Mouse (Mus musculus): Measurements from ENCODE around the gene Gm14151. TPM values are rescaled to one million over a fixed set of nuclear protein-coding genes. Genes with fewer than 3 reads are reported as not detected.
"Not testable (repeated sequence)": the region's sequence is repeated elsewhere in the genome, so short reads cannot be mapped to it uniquely, and the experiment has no call there.

The Gm14151 gene
- total RNA-seq (2021) = not detected
- long read RNA-seq, experiment 1 = 0 reads
- long read RNA-seq, experiment 2 = 0 reads

DNA sequence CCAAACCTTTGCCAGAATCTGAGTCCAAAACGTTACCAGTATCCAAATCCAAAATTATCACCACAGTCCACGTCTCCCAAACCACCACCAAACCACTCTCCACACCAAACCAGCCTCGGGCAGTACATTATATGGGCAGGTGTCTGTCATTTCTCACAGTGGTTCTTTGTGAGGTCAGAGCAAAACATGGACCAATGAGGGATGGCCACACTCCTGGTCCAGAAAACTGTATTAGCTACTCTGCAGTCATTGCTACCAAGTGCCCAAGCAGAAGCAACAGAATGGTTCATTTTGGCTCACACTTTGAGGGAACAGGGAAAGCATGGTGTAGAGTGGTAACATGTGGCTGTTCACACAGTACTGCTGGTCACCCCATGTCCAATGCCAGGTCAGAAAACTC is at the start of gene Gm14151:
Gene Gm14151 (minus strand): TSS at position 101 of the 400 bp plus-strand sequence.
- DNase-seq = not testable (repeated sequence)

DNA sequence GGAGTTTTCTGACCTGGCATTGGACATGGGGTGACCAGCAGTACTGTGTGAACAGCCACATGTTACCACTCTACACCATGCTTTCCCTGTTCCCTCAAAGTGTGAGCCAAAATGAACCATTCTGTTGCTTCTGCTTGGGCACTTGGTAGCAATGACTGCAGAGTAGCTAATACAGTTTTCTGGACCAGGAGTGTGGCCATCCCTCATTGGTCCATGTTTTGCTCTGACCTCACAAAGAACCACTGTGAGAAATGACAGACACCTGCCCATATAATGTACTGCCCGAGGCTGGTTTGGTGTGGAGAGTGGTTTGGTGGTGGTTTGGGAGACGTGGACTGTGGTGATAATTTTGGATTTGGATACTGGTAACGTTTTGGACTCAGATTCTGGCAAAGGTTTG is 5.8 kb upstream of the Gm14151 start, which contains the start of gene Gm14147:
Gene Gm14147 (plus strand): TSS at position 301 of the 400 bp plus-strand sequence.
- DNase-seq = not testable (repeated sequence)

DNA sequence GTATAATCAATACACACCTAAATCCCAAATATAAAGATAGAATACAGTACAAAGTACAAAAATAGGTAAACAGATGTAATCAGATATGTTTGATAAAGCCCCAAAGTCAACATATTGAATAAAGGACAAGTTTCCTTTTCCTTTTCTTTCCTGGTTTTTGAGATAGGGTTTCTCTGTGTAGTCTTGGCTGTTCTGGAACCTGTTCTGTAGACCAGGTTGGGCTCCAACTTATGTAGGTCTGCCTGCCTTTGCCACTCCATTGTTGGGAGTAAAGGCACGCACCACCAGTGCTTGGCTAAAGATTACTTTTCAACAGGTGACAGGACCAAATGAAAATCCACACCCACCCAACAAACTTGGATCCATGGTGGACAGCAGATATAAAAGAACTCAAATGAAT is 35.5 kb downstream of the Gm14151 start:
- no peak for DNase-seq

DNA sequence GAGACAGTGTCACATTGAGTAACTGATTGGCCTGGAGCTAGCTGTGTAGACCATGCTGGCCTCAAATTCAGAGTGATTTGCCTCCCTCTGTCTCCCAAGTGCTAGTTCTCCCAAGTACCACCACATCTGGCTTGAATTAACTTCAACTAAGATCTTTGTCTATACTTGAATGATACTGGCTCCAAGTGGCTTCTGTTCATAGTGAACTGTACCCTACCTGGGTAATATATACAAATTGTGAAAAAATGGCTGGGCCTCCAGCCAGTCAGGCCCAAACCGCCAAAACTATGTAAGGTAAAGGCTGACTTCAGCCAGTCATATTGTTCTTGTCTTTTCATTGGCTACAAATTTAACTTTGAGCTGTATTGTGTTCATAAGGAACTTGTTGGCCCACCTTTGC is 51.7 kb downstream of the Gm14151 start:
- DNase-seq = no peak

DNA sequence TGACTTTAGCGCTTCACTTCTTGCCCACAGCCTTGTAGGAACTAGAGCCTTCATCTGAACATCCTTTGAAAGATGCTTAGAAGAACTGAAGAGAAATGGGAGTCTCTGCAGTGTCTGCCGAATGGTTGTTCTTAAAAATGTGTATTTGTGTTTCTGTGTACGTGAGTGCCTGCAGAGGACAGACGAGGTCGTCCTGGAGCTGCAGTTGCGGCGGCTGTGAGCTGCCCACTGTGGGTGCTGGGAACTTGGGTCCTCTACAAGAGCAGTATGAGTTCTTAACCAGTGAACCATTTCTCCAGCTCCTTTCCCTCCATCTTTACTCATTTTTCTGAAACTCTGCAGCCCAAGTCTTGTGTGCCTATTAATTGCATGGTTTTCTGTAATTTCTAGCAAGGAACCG is 52.4 kb downstream of the Gm14151 start:
- no peak for DNase-seq

DNA sequence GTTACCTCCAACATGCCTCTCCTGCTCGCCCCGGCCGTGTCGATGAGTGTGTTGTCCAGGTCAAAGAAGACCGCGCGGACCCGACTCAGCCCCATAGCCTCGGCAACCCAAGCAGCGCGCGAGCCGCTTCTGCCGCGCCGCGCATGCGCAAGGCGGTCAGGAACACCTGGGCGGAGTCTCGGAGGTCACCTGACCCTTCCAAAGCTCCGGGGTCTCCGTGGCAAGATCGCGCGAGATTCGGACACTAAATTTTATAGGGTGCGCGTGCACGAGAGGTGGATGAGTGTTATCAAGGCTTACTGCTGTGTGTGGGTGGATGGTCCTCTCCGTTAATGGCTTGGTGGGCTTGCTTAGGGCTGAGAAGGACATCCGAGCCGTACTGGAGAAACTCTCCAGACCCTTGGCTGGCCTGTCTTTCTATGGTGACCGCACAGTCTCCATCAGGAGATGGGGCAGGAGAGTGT is 52.9 kb downstream of the Gm14151 start, which contains the start of the genes Ninl and Nanp:
Gene Ninl (minus strand): TSS at position 151 of the 464 bp plus-strand sequence.
Gene Nanp (minus strand): TSS at position 167 of the 464 bp plus-strand sequence.
- peak; percentile 94 to 95 for DNase-seq

DNA sequence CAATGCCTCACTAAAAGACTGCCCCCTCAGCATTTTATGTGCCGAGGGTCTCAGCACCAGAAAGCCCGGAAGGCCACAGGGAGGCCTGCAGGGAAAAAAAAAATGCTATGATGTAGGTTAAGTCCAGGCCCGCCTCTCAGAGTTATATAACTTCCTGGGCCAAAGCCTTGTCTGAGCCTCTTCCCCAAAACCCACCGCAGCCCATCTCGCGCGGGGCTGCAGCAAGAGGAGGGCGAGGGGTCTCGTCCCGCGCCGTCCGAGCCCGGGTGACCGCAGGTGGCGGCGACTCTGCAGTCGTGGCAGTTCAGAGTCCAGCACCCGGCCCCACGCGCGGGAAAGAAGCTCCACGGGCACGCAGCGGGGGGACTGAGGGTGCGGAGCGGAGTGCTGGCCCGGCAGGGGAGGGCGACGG is 53.3 kb downstream of the Gm14151 start:
- DNase-seq = no peak

DNA sequence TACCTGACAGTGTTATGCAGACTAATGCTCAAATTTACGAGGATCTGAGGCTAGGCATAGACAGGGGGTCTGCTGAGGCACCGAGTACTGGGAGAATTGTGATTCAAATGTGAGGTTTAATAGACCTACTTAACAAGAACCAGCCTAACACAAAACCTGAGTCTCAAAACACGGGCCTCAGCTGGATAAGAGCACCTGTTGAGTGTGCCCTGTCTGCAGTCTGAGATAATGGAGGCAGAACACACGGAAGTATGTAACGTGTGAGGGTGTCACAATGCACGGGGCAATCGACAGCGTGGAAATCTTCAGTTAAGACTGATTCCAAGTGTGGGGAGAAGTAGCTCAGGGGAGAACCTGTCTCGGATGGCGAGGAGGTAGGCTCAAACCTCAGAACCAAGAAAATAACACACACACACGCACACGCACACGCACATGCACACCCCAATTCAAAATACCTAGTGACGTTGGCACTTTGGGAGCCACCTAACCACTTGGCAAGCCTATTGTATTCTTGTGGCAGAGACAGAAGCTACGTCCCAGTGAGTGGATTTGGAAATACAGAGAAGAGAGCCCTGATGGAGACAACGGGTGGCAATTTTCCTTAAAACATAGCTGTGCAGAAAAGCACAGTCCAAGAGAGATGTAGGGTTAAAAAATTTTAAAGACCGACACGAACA is 54.1 kb downstream of the Gm14151 start:
- no peak for DNase-seq

DNA sequence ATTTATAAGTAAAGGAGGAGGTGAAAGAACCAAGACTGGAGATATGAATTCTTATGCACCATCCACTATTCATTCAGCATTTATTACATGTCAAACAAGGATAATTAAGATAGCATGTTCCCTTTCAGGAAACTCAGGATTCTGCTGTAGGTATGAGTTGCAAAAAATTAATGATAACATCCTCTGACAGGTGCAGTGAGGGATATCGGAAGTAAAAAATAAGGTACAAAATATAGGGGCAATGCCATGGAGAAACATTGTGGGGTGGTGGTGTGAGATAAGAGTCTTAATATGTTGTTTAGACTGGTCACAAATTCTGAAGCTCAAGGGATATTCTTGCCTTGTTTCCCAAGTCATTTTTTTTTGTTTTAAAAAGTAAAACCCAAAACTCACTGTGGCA is 54.9 kb downstream of the Gm14151 start:
- no peak for DNase-seq

Other genes starting within 250 kb of the Gm14151 start
- 10 to 100 TPM; 40.3 to 48.8 TPM for gene Abhd12, start 187.6 kb downstream of the Gm14151 start, total RNA-seq (2021)
- 1 to 10 TPM; 2.7 to 3.3 TPM for gene Gins1, start 186.9 kb downstream of the Gm14151 start, total RNA-seq (2021)
- gene Ninl, start 53.0 kb downstream of the Gm14151 start, total RNA-seq (2021) = 1 to 10 TPM; 2.3 to 3.3 TPM
- gene Nanp, start 53.0 kb downstream of the Gm14151 start, total RNA-seq (2021) = 1 to 10 TPM in 1 of 2 experiments, under 1 TPM in 1; 0.69 to 1.8 TPM
- not detected for gene Gm14147, start 5.9 kb upstream of the Gm14151 start, total RNA-seq (2021)